In genomic region chr13:31618001-31618400, GRCm38 (mm10) we compare ENCODE assay signal across 9 mouse cellular contexts. TPM values are rescaled to one million over a fixed set of nuclear protein-coding genes. Genes with fewer than 3 reads are reported as not detected.
DNase-seq lines count a peak whose midpoint lies in the region; ATAC-seq lines count a peak whose summit lies in the region.
"Had no signal": no experiment of that assay in that cellular context is flagged by ENCODE, and none has a peak within 500 bp of the region (broad histone marks: within the 10 kb centered on the region; RNA-seq: fewer than 3 reads in every experiment).

No protein-coding gene starts in this region.

- H3K27ac ChIP-seq in heart, embryonic 11.5 days (ENCODE audit: low read depth, low read length), result no peak overlapping the region
- no peak overlapping the region for H3K27ac ChIP-seq in brown adipose tissue, adult 24 weeks (replicated peaks; ENCODE audit: low read depth, low read length)
- H3K27ac ChIP-seq in hindbrain, embryonic 12.5 days, result no peak overlapping the region
- H3K27ac ChIP-seq in midbrain, embryonic 12.5 days (replicated peaks), result no peak overlapping the region

- ATAC-seq in heart, embryonic 11.5 days (replicated peaks; ENCODE audit: insufficient number of reproducible peaks, low FRiP score, low TSS enrichment), result no peak
- no peak for ATAC-seq in hindbrain, embryonic 12.5 days (ENCODE audit: low FRiP score)
- ATAC-seq in midbrain, embryonic 12.5 days (ENCODE audit: low FRiP score, low read depth), result peak; percentile 28; the same call in 1 of the 2 replicates
- ATAC-seq: inflammation-experienced regulatory T-cells, adult 6 months had no signal

- no peaks in the 10 kb centered on the region for H3K9me3 ChIP-seq in heart, embryonic 11.5 days (replicated peaks; ENCODE audit: control insufficient read depth, low read length)
- H3K9me3 ChIP-seq in hindbrain, embryonic 12.5 days (replicated peaks), result no peaks in the 10 kb centered on the region
- H3K9me3 ChIP-seq in midbrain, embryonic 12.5 days, result no peaks in the 10 kb centered on the region

- no peaks in the 10 kb centered on the region for H3K36me3 ChIP-seq in heart, embryonic 11.5 days (ENCODE audit: control insufficient read depth, insufficient read depth, low read length)
- no peaks in the 10 kb centered on the region for H3K36me3 ChIP-seq in hindbrain, embryonic 12.5 days
- H3K36me3 ChIP-seq in midbrain, embryonic 12.5 days, result no peaks in the 10 kb centered on the region

- peak overlapping the region; percentile 27 for H3K4me3 ChIP-seq in heart, embryonic 11.5 days (ENCODE audit: low read depth, low read length)
- H3K4me3 ChIP-seq in brown adipose tissue, adult 24 weeks (ENCODE audit: insufficient read depth, low read depth, low read length), result peak overlapping the region; percentile 16; the same call in 1 of the 2 replicates
- H3K4me3 ChIP-seq in hindbrain, embryonic 12.5 days, result peak overlapping the region; percentile 30; the same call in 1 of the 2 replicates
- peak overlapping the region; percentile 32 for H3K4me3 ChIP-seq in midbrain, embryonic 12.5 days

- H3K4me2 ChIP-seq in heart, embryonic 11.5 days, result peak overlapping the region; percentile 62
- H3K4me2 ChIP-seq in hindbrain, embryonic 12.5 days (replicated peaks), result peak overlapping the region; percentile 57
- H3K4me2 ChIP-seq in midbrain, embryonic 12.5 days (replicated peaks), result peak overlapping the region; percentile 55

- peaks cover 97% of the 10 kb centered on the region for H3K27me3 ChIP-seq in heart, embryonic 11.5 days (ENCODE audit: control insufficient read depth, insufficient read depth, low read length)
- peaks cover 98% of the 10 kb centered on the region for H3K27me3 ChIP-seq in hindbrain, embryonic 12.5 days
- H3K27me3 ChIP-seq in midbrain, embryonic 12.5 days, result peaks cover 96% of the 10 kb centered on the region

- DNase-seq in heart, postnatal 4 days, result no peak
- DNase-seq in right cerebral cortex, postnatal 36 days (ENCODE audit: low spot score in 2 of 2), result no peak
- no peak for DNase-seq in urinary bladder, postnatal 36 days (ENCODE audit: low spot score in 2 of 2)
- no peak for DNase-seq in spleen, postnatal 14 days (ENCODE audit: low spot score in 2 of 2)

- WGBS in heart, embryonic 11.5 days (ENCODE audit: insufficient replicate concordance), result 2% methylated on average over 12 of the region's 12 CpGs
- under 1% methylated on average over 12 of the region's 12 CpGs for WGBS in hindbrain, embryonic 12.5 days
- under 1% methylated on average over 12 of the region's 12 CpGs for WGBS in midbrain, embryonic 12.5 days

- no peak overlapping the region for H3K9ac ChIP-seq in heart, embryonic 11.5 days (ENCODE audit: low read depth, low read length)
- H3K9ac ChIP-seq in hindbrain, embryonic 12.5 days, result no peak overlapping the region
- H3K9ac ChIP-seq in midbrain, embryonic 12.5 days (replicated peaks), result no peak overlapping the region

- H3K4me1 ChIP-seq in heart, embryonic 11.5 days (ENCODE audit: control insufficient read depth, insufficient read depth, low read length), result peaks cover 8% of the 10 kb centered on the region; the same call in 1 of the 2 replicates
- no peaks in the 10 kb centered on the region for H3K4me1 ChIP-seq in brown adipose tissue, adult 24 weeks (ENCODE audit: control insufficient read depth, insufficient read depth, insufficient read length, low read length)
- H3K4me1 ChIP-seq in hindbrain, embryonic 12.5 days, result peaks cover 11% of the 10 kb centered on the region; the same call in 1 of the 2 replicates
- H3K4me1 ChIP-seq in midbrain, embryonic 12.5 days, result peaks cover 11% of the 10 kb centered on the region

RNA-seq across cellular contexts. Expression of gene Foxf2, which starts 7.6 kb away (rescaled TPM):
- polyA plus RNA-seq in heart, embryonic 11.5 days (2014; fragmentation: Nextera tagmentation; extraction: Ambion mirVana), result 1.1 and 1.7 TPM in 2 replicates
- not detected for total RNA-seq in heart, postnatal 4 days (2021)
- not detected in 2 replicates for polyA plus RNA-seq in brown adipose tissue, adult 24 weeks (2012; ENCODE audit: insufficient read depth, insufficient read length, missing spikeins)
- polyA plus RNA-seq in hindbrain, embryonic 12.5 days (2016; fragmentation: Nextera tagmentation; extraction: Ambion mirVana), result 9.4 and 9.5 TPM in 2 replicates
- polyA plus RNA-seq in midbrain, embryonic 12.5 days (2016; fragmentation: Nextera tagmentation; extraction: Ambion mirVana), result 7.6 and 7.9 TPM in 2 replicates
- polyA plus RNA-seq: inflammation-experienced regulatory T-cells, adult 6 months had no signal

RNA-seq across cellular contexts. Expression of gene A530084C06Rik, which starts 58.9 kb away (rescaled TPM):
- not detected in 2 replicates for polyA plus RNA-seq in heart, embryonic 11.5 days (2014; fragmentation: Nextera tagmentation; extraction: Ambion mirVana)
- not detected for total RNA-seq in heart, postnatal 4 days (2021)
- not detected in 2 replicates for polyA plus RNA-seq in brown adipose tissue, adult 24 weeks (2012; ENCODE audit: insufficient read depth, insufficient read length, missing spikeins)
- polyA plus RNA-seq in hindbrain, embryonic 12.5 days (2016; fragmentation: Nextera tagmentation; extraction: Ambion mirVana), result not detected in 2 replicates
- not detected in 2 replicates for polyA plus RNA-seq in midbrain, embryonic 12.5 days (2016; fragmentation: Nextera tagmentation; extraction: Ambion mirVana)
- polyA plus RNA-seq: inflammation-experienced regulatory T-cells, adult 6 months had no signal
